Mouse (Mus musculus) T-cell, adult 2 months (primary cell): ENCODE data around the gene Relt.

Source experiments
- DNase-seq: peaks from one replicate; pipeline ENCODE4 v3.0.0; 2022; ENCODE audit warnings: low spot score

Relt gene

GRCm38 (mm10) chr7:100845026-100845400, 18.2 kb downstream of the Relt start:
- no peak for DNase-seq

- DNase-seq = no peak
These were observed 18.7 kb downstream of the Relt start for GRCm38 (mm10) chr7:100844385-100845025.

- DNase-seq = no peak
These were observed 19.4 kb downstream of the Relt start for GRCm38 (mm10) chr7:100843866-100844265.

GRCm38 (mm10) chr7:100842175-100842574, 21.1 kb downstream of the Relt start:
- DNase-seq = no peak

GRCm38 (mm10) chr7:100841608-100842007, 21.6 kb downstream of the Relt start:
- no peak for DNase-seq

GRCm38 (mm10) chr7:100840906-100841305, 22.3 kb downstream of the Relt start:
- no peak for DNase-seq

GRCm38 (mm10) chr7:100839632-100840402, 23.4 kb downstream of the Relt start:
- DNase-seq = no peak

GRCm38 (mm10) chr7:100837701-100838100, 25.5 kb downstream of the Relt start:
- no peak for DNase-seq

GRCm38 (mm10) chr7:100836657-100837056, 26.6 kb downstream of the Relt start:
- no peak for DNase-seq

GRCm38 (mm10) chr7:100835711-100836110, 27.5 kb downstream of the Relt start:
- DNase-seq = no peak

- DNase-seq = no peak
These were observed 28.1 kb downstream of the Relt start for GRCm38 (mm10) chr7:100835168-100835567.

- no peak for DNase-seq
These were observed 29.4 kb downstream of the Relt start for GRCm38 (mm10) chr7:100833859-100834258.

GRCm38 (mm10) chr7:100828549-100828948, 34.7 kb downstream of the Relt start:
- no peak for DNase-seq

GRCm38 (mm10) chr7:100824661-100825060, 38.6 kb downstream of the Relt start:
- no peak for DNase-seq

GRCm38 (mm10) chr7:100818401-100819064, 44.7 kb downstream of the Relt start:
- no peak for DNase-seq

GRCm38 (mm10) chr7:100817442-100817760, 45.8 kb downstream of the Relt start:
- DNase-seq = no peak

- DNase-seq = no peak
These were observed 46.3 kb downstream of the Relt start for GRCm38 (mm10) chr7:100816759-100817441.

GRCm38 (mm10) chr7:100815900-100816570, 47.2 kb downstream of the Relt start:
- DNase-seq = no peak

GRCm38 (mm10) chr7:100812641-100813040, 50.6 kb downstream of the Relt start:
- no peak for DNase-seq

GRCm38 (mm10) chr7:100811912-100812311, 51.3 kb downstream of the Relt start:
- DNase-seq = no peak

- no peak for DNase-seq
These were observed 57.9 kb downstream of the Relt start for GRCm38 (mm10) chr7:100805391-100805790.

GRCm38 (mm10) chr7:100798810-100799209, 64.4 kb downstream of the Relt start:
- no peak for DNase-seq
